Mouse (Mus musculus) c-Kit-positive CD71-positive TER-119-positive erythroid progenitor cells, embryonic 14.5 days (primary cell): ENCODE data around the gene Pdzd2.

Experiments used
- DNase-seq: peaks from one replicate; pipeline ENCODE4 v3.0.0-alpha.2; 2013; ENCODE audit warnings: low spot score

Gene Pdzd2

DNA sequence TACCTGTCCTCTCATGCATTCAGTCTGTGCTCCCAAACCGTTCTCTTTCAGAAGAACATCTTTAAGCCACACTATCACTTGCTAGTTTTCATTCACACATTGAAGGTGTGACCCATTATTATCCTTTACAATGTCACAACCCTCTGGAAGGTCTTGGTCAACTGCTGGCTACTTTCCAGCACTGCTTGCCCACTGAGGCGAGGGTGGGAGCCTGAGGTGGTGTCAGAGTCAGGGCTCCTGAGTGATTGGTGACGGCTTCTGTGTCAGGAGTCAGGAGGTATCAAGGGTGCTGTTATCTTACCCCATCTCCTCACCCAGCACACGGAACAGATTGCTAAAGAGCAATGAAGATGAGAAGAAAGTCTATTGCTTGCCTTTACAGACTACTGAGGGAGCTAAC is 267.1 kb downstream of the Pdzd2 start:
- no peak for DNase-seq

DNA sequence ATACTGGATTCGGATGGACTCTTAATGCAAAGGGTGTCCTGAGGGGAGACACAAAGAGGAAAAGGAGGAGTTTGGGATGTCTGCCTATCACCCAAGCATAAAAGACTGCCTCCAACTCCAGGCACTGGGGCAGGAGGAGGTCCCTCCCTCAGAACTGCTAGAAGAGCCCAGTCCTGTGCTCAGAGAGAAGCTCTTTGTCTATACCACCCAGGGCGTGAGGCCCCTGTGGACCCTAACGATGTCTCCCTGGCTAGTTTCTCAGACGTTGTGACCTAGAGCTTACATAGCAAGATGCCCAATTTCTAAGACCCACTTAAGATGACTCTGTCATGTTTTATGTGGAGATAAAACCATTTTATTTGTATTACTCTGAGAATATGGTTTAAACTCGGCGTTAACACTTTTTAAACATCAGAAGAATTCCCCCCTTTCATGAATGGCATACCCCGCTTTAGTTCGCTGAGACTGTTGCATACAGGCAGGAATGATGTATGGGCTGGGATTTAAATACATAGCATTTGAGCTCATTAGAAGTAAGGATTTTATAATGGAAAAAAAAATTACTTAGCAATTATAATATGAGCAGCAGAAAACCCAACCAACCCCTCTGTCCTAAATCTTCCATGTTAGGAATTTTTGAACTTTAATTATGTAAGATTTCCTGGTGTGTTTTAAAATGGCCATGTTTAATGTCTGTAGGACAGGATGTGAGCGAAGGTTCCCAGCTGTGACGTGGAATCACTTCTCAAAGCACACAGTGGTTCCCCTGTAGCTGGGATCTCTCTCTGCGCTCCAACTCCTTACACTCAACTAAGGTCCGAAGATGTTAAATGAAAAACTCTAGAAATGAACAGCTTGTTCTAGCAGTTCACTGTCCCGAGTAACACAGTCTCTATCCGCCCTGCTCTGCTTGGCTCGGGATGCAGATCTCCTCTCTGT is 268.6 kb downstream of the Pdzd2 start:
- no peak for DNase-seq

DNA sequence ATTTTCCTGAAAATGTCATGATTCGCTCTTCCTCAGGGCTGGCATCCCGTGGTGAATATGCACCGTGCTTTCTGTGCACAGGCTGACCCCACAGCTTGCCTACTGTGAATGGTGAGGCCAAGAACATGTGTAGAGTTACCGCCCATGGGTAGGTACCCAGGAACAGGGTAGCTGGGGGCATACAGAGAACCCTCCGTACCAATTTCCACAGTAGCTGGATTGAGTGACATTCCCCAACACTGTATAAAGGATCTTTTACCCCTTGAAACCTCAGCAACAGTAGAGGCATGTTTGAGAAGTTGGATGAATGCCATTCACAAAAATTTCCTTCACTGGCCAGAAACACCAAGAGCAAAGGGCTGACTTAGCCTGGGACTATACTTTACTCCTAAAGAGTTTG is 271.1 kb downstream of the Pdzd2 start:
- DNase-seq: no peak

DNA sequence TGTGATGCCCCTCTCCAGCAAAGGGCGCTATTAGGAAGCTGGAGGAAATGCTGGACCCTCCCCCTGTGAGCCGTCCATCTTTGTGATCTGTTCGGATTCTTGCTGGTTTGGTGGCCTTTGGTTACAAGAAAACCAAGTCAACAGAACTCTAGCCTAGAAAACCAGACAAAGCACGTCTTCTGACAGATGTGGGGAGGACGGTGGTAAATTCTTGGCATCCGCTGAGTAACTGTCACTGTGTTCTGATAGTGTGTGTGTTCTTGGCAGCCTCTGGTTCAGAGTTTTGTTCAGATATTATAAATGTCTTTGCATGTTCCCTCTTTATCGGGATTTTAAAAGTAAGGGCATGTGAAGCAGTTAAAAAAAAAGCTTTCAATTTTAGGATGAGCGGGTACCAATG is 274.0 kb downstream of the Pdzd2 start:
- no peak for DNase-seq

DNA sequence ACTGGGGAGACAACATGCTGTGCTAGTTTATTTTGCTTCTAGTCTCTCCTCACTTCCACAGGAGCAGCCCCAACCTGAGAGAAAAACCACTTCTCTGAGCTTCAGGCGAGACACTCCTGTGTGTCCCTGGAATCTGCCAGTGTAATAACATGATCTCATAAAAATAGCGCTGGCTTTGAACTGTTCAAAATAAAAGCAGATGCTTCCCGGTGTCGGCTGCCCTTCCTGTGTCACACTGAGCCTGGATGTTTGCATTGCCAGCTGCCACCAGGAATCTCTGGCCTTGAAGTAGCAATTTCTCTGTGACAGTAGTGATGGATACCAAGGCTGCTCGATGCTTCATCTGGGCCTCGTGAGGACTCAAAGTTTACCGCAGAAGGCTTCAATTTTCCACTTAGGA is 282.9 kb downstream of the Pdzd2 start:
- no peak for DNase-seq

DNA sequence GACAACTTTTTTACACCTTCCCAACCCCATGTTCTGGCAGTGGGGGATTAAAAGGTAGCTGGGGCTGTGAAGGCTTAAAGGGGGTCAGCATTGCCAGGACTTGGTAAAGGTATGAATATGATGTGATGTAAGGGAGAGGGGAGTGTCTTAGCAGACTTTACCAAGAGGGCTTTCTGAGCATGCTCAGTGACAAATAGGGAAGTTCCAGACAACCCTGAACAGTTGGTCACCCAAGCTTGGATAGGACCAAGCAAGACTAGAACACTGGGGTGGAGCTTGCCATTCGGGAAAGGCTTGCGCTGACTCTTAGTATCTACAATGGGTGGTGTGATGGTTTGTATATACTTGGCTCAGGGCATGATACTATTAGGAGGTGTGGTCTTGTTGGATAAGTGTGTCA is 286.4 kb downstream of the Pdzd2 start:
- DNase-seq: no peak

DNA sequence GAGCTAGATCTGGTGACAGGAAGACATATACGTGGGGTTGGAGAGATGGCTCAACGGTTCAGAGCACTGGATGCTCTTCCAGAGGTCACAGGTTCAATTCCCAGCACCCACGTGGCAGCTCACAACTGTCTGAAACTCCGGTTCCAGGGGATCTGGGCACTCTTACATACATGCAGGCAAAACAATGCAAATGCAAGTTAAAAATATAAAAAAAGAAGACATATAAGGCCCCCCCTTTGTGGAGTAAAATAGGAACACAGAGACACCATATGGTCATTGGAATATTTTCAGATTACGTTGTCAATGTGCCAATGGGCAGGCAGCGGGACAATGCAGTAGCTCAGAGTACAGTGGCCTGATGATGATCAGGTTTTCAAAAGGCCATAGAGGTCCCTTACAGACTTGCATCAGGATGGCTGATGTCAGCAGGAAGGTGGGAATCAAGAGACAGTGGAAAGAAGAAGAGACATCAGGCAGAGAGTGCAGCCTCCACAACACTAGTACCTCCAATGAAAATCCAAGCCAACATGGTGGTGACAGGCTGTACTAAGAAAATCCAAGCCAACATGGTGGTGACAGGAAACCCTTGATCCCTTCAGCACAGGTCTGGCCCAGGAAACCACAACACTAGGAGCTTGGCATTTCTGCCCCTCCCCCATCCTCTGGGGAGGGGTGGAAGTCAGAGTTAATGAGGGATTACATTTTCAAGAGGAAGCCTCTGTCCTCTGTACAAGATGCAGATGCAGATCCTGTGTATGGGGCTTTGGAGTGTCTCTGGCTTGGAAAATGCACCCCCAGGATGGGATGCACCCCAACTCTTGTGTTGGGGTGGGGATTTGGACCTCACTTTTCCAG is 287.4 kb downstream of the Pdzd2 start:
- DNase-seq: no peak

DNA sequence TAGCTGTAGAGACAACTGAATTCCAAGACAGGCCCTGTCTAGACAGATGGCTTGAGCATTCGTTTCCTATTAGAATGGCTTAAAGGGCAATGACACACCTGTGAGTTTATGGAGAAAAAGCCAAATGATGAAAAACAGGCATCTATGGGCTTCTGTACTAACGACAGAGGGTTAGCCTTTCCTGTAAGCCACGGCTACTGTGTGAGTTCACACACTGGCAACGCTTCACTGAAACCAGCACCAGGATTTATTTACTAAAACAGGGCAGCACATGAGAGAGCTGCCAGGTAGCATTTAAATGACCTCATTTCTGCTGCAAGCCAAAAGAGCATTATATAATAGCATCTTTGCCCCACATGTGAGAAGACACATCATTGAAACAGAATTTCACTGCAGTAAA is 288.3 kb downstream of the Pdzd2 start:
- no peak for DNase-seq

DNA sequence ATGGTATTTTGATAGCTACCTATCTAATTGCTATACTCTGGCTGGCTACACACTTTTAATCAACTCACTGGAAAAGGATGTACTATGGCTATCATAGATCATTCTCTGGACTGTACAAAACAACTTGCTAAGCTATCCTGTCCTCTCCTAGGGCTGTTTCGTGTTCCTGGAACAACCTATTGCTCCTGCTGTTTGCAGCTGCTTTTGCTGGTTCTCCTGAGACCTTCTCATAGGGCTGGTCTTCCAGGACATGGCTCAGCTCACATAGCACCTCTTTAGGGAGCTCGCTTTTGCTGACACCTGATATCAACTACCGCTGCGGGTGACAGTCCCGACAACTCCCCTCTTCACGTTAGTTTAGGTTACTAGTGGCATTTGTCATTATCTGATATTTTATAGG is 288.9 kb downstream of the Pdzd2 start:
- no peak for DNase-seq

DNA sequence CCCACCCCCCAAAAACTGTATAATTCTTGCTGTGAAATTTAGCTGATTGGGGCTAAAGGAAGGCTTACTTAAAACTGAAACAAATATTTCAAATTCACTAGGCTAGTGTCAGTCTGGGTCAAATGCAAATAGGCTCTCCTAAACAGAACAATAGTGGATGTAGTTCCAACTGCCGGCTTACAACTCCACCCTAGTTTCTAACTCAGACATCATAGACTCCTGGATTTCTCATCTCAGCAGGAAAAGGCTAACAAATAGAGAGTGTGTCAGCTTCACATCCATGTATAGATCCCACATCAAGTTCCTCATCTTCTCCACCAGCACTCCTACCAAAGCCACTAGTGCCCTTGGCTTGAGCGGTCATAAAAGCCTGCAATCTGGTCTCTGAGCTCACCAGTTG is 290.4 kb downstream of the Pdzd2 start:
- no peak for DNase-seq

DNA sequence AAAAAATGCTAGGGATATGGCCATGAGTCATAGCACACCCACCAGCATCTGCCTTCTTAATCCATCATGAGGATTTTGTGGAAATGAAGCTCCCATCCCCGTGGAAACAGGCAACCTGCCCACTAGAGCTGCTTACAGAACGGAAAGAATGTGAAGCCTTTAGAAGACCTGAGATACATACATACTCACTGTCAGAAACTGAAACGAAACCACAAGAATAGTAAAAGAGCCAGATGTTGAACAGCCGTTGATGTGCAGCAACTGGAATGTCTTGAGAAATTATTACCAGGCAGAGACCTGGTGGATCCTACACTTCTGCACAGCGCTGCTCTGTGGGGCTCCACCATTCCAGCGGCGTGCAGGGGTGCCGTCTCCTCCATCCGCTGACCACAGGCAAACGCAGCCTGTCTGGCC is 292.7 kb downstream of the Pdzd2 start:
- no peak for DNase-seq

DNA sequence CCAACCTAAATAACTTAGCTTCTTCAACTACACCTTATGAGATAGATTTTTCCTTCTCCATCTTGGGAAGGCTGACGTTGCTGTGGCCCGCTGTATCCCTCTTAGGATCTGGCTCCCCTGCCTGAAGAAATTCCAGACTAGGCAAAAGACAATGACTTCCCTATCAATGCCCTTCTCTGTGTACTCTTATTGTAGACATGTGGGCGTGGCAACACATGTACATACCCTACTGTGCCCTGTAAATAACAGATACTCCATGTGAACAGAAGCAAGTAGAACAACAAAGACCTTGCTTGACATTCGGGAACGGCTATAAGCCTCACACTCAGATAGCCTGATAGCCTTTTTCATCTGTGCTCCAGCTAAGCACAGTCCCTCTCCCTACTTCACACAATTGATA is 295.2 kb downstream of the Pdzd2 start:
- DNase-seq: no peak

DNA sequence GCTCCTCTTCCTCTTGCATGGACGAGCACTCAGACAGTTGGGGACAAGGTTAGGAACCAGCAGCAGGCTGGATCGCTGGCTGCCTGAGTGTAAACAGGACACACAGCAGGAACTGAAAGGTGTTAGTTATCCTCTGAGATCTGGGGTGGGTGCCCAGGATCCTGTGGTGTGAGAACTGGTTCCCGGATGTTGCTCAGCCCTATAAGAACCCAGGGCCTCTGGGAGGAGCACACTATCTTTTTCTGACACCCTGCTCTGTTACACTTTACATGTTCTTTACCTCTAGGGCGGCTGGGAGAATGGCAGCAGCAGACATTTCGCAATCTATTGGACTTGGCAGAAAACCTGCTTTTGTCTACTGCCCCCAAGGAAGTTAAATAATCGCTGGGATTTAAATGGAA is 300.4 kb downstream of the Pdzd2 start:
- DNase-seq: no peak

DNA sequence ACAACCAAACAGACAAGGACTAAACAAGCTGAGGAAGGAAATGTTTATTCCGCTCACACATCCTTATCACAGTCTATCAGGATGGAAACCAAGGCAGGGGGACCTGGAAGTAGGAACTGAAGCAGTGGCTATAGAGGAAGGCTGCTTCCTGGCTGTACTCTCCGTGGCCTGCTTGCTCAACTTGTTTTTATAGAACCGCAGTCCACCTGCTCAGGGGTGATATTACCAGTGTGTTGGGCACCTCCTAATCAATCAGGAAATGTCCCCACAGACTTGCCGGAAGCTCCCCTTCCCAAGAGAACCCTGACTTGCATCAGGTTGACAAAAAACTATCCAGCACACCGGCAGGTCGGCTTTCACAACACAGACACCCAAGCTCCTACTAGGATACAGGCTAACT is 301.0 kb downstream of the Pdzd2 start:
- DNase-seq: no peak

DNA sequence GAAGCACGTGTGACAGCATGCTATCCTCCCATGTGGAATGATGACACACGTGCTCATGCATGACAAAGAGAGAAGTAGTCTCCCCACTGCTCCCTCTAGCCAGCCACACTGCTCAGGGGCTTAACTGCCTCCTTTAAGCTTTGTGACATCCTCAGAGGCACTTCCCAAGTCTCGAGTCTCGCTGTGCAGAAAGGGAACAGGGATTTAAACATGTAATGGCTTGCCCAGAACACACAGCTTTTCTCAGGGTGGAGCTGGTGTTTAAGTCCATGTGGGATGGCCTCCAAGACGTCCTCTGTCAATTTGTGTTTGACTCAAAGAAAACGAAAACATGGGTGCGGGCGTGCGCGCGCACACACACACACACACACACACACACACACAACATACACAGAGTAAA is 301.6 kb downstream of the Pdzd2 start:
- DNase-seq: no peak

DNA sequence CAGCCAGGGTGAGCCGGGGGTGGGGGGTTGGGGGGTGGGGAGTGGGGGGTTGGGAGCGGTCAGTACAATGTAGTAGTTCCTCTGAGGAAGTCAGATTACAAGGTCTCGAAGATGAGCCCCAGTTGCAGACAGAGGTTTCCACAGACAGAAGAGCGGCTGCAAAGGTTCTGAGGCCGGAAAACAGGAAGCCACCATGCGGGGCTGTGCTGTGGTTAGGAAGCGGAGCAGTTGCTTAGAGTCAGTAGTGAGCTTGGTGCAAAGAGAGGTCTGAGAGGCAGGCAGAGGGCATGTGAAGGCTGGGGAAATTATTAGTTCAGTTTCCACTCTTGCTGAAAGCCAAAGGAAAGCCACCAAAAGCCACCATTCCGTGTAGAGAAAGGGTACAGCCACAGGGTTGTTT is 303.8 kb downstream of the Pdzd2 start:
- no peak for DNase-seq

DNA sequence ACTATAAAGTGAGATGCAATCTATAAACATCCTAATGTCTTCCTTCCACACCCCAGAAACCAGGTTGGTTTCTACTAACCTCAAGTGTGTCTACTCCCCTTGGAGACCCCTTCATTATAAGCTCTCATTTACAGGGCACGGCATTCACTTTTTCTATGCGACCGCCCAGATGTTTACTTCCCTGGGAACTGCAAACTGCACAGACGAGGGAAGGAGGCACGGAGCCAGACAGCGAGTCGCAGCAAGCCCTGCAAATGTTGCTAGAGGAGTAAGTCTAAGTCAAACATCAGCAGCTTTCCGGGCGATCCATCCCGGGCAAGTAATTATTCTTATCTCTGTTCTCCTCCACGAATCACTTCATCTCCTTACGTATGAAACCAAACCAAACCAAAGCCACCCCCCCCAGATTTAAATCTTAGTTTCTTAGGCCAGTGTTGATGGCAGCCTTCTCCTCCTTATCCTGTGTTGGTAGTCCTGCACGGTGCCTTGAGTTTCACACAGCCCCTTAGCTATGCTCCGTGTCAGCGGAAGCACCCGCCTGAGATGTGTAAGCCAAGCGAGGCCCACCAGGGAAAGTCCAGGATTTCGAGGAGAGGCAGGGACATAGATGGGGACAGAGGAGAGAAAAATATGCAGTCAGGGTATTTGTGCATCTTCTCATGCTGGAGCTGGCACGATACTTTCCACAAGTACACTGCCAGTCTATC is 305.7 kb downstream of the Pdzd2 start:
- no peak for DNase-seq

DNA sequence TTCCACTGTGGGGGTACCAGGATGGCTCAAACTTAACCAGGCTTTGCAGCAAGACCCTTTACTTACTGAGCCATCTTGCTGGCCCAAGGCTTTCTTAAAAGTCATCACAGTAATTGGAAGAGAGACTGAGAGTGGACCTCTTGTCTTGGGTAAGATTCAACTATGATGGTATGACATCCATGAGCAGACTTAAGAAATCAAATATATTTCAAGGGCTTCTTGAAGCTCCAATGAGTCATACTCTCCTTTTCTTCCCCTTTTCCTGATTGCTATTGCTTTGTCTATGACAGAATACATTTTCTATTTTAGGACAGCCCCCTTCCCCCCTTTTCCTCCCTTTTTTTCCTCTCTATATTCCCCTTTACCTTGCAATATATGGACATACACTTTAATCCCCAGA is 306.8 kb downstream of the Pdzd2 start:
- no peak for DNase-seq

DNA sequence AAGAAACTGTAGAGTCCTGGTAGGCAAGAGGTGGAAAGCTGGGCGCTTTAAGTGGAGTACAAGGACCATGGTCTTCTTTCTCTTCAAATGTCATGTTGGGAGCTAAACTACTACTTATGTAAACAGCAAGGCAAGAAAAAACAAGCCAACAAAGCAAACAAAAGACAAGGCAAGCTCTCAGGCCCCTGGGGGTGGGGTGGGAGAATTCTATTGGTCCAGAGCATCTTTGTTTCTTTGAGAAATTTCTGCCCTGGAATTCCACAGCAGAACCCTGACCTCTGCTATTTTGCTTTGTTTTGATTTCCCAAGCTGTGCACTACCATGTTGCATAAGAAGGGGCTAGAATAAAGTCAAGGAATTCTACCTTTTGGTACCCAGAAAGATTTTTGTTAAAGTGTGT is 307.4 kb downstream of the Pdzd2 start:
- no peak for DNase-seq

DNA sequence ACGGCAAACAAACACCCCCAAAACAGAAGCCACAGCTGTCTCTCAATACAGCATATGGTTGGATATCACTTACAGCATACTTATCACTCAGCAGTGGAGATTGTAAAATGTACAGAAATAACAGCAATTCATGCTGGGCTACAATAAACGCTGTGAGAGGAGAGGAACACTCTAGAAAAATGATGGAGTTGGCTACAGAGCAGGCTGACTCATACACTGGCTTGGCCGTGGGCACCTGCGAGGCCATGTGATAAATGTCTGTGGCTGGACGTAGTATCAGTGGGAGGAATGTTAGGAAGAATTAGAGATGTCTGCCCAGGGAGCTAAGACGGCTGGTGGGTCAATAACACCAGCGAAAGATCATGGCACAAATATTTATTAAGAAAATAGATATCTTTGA is 308.0 kb downstream of the Pdzd2 start:
- no peak for DNase-seq

DNA sequence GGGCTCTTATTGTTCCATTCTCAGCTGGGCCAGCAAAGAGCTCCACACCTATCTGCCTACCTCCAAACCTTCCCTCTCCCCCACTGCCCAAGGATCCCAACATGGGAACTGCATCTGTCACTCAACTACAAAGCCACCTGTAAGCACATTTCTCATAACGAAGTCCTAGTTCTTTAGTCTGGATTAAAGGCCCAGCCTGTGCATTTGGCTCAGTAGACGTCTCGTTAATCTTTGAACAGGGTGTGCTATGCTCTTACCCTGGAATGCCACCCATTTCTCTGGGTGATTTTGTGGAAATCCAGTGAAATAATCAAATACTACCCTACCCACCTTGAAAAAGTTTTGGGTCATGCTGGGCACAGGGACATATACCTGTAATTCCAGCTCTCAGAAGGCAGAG is 308.5 kb downstream of the Pdzd2 start:
- DNase-seq: no peak

DNA sequence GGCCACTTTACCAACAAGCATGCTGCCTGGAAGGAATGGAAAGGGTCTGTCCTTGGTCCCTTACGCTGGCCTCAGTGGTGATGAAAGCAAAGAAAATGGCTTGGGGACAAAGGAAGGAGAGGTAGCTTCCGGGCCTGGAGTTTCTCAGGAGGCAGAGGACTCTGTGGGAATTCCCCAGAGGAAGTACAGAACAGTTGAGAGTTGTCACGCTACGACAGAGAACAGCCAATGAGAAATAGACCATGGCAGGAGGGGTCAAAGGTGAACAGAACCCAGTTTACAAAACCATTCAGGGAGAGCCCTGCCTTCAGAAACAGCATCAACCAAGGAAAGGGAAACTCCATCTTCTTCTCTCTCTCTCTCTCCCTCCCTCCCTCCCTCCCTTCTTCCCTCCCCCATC is 309.1 kb downstream of the Pdzd2 start:
- no peak for DNase-seq
